Mouse (Mus musculus) ES-E14 (cell line): ENCODE measurements around the gene Stpg4.

ENCODE experiments used
- CHD2 ChIP-seq: IDR thresholded peaks from 2 replicates; pipeline ENCODE4 v1.6.1; 2014; ENCODE audit warnings: mild to moderate bottlenecking, low read depth, low read length, inconsistent platforms
- HCFC1 ChIP-seq: IDR thresholded peaks from 2 replicates; pipeline ENCODE4 v1.6.1; 2012; ENCODE audit warnings: low read length, inconsistent platforms, borderline replicate concordance; ENCODE audit not compliant: insufficient read depth

- TF ChIP-seq CHD2 = no peak
- TF ChIP-seq HCFC1 = no peak
Measured at GRCm38 (mm10) chr17:87353745-87354320, 73.7 kb downstream of the Stpg4 start.
